Mouse (Mus musculus): ENCODE measurements at regions not wholly inside any gene's neighbourhood (a gene's known extent, or its start where the extent isn't known, plus 50 kb on each side); places are given as distances from the start of the nearest gene placed in this dataset.

- TF ChIP-seq CTCF (IDR thresholded peaks at IDR 0.05) (no peak), EP300 (IDR thresholded peaks at IDR 0.05) (no peak)
Observed at GRCm38 (mm10) chr5:118869330-118869729, 308.9 kb downstream of the Med13l start.

All from lung, postnatal 0 days (tissue).